Mouse (Mus musculus) cerebellum, adult 2 months (tissue): Measurements from ENCODE around the gene Kcne1.

ENCODE experiments used
- CTCF ChIP-seq: fragments of 200-500 bp; IDR thresholded peaks from 2 replicates; pipeline ENCODE4 v1.5.1; 2011; ENCODE audit warnings: low read depth, mild to moderate bottlenecking, control low read depth, low read length, moderate library complexity, borderline replicate concordance; ENCODE audit not compliant: insufficient read depth
- POLR2A ChIP-seq: fragments of 200-500 bp; IDR thresholded peaks from 2 replicates; pipeline ENCODE4 v1.6.1; 2011; ENCODE audit warnings: low read length, control low read depth, borderline replicate concordance; ENCODE audit not compliant: insufficient read depth

GRCm38 (mm10) chr16:92401206-92401605, 41.9 kb upstream of the Kcne1 start:
- TF ChIP-seq POLR2A (no peak), CTCF (no peak)
